Mouse (Mus musculus): Measurements from ENCODE around the gene Chpf2.

Gene Chpf2

DNA sequence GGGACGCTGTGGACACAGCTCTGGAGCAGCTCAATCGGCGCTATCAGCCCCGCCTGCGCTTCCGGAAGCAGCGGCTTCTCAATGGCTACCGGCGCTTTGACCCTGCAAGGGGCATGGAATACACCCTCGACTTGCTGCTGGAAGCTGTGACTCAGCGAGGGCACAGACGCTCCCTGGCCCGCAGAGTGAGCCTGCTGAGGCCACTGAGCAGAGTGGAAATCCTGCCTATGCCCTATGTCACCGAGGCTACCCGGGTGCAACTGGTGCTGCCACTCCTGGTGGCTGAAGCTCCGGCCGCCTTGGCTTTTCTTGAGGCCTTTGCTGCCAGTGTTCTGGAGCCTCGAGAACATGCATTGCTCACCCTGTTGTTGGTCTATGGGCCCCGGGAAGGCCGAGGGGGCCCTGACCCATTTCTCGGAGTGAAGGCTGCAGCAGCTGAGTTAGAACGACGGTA lies 4.8 kb downstream of the Chpf2 start:
- DNase-seq (ENCODE audit: low spot score): no peak

DNA sequence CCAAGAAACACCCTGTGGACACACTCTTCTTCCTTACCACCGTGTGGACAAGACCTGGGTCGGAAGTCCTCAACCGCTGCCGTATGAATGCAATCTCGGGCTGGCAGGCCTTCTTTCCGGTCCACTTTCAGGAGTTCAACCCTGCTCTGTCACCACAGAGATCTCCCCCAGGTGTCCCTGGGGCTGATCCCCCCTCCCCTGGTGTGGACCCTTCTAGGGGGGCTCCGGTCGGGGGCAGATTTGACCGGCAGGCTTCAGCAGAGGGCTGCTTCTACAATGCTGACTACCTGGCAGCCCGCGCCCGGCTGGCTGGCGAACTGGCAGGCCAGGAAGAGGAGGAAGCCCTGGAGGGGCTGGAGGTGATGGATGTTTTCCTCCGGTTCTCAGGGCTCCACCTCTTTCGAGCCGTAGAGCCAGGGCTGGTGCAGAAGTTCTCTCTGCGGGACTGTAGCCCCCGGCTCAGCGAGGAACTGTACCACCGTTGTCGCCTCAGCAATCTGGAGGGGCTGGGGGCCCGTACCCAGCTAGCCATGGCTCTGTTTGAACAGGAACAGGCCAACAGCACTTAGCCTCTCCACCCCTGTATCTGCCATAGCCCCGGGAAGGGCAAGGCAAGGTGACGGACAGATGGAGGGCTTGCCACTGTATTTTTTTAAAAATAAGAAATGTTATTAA lies 5.4 kb downstream of the Chpf2 start:
- DNase-seq (ENCODE audit: low spot score): no peak

DNA sequence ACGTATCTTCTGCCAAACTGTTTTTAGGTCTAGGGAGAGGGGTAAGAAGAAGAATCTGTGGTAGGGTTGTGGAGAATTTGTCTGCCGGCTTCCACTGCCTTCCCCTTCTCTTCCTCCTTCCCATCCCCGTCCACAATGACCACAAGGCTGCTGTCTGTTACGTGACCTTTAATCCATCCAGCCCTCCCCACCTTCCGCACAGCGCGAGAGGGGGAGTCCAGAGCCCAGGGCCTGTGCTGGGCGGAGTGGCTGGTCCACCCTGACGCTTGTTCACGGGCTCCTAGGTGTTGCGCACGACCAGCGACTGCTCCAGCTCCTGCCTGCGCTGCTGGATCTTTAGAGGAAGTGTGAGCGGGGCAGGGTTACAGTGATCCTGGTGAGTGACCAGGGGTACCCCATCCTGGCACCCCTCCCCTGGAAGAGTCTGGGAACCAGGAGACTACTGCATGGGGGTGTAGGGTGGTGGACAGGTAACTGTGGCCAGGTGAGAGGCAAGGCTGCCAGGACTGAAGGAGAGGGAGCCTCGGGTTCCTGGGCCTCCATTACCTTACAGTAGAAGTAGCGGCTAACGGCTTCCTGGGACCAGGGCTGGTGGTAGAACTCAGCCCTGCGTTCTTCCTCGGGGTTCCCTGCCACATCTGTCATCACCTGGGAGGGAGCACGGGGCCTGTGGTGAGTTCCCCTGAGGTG lies 6.1 kb downstream of the Chpf2 start:
- no peak for DNase-seq (ENCODE audit: low spot score)

DNA sequence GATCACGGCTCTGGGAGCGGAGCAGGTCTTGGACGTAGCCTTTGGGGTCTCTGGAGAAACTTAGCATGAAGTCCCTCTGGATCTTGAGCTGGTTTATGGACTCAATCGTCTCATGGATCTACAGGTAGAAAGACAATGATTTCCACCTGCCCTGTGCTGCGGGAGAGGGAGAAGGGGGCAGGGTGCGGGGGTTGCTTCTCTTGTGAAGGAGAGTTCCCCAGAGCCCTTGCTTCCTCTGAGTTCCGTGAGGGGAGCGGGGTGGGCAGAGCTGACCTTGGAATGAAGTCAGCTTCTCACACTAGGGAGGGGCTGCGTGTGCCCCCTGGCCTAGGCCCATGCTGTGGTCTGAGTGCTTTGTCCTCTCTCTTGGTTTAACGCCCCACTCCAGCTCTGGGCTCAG lies 6.7 kb downstream of the Chpf2 start:
- DNase-seq (ENCODE audit: low spot score): no peak

DNA sequence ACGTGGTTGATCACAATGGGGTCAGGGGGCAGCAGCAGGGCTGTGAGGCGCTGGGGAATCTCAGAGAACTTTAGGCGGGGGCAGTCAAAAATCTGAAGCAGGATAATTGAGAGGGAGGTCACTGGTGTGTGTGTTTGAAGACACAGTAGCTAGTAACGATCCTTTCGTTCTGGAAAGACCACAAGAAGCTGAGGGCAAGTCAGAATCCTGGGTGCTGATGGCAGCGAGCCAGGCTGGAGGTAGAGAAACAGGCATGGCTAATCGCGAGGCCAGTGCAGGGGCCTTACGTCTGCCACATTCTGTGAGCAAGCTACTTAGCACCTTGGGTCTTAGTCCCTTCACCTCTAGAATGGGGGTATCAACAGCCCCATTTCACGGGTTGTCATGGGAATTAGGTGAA lies 7.4 kb downstream of the Chpf2 start:
- no peak for DNase-seq (ENCODE audit: low spot score)

DNA sequence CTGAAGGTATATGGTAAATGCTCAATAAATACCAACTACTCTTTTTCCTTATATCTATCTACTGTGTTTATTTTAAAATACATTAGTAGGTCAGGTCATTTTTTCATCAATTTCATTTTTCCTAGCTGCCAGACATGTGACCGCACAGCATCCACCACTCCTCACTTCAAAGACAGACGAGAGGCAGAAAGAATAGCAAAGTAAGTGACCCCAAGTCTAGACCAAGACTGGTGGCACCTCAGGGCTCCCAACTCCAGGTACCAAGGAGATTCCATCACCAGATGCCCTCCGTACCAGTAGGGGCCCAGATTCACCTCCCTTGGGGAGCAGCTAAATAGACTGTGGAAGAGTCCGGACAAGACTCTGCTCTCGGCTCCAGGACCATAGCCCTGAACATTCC lies 7.8 kb downstream of the Chpf2 start:
- DNase-seq (ENCODE audit: low spot score): no peak

DNA sequence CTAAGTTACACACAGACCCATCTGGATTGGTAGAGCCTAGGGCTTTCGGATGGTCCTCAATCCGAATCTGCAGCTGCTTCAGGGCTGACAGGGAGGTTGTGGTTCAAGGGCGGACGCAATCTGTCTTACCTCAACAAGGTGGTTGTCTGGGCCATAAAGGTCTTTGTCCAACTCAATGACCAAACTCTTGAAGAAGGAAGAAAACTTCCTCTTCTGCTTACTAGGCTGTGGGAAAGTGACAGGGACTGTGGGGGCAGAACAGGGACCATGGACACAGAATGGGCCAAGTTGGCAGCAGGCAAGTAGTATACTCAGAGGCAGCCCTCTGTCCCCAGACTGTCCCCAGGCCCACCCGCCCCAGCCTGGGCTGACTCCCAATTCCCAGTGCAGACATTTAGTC lies 8.7 kb downstream of the Chpf2 start:
- DNase-seq (ENCODE audit: low spot score): no peak

DNA sequence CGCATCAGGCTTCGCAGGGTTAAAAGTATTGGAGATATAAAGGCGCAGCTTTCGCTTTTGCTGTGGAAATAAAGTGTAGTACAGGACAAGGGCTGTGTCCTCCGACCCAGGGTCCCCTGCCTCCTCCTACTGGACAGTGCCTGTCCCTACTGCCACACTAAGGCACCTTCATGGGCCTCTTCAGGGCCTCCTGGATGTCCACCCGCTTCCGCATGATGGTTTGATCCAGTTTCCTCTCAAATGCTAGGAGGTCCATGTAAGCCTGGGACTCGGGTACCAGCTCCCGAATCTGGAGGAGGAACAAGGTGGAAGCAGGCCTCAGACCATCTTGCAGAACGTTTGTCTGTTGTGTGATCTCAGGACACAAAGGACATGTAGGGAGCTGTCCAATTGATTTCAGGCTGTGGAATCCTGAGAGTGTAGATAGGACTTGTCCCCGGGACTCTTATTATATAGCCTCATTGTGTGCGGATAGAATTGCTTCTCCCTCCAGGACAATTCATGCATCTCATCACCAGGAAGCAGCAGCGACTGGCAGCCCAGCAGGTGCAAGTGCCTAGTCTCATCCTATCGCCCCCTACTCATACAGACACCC lies 9.3 kb downstream of the Chpf2 start:
- no peak for DNase-seq (ENCODE audit: low spot score)

DNA sequence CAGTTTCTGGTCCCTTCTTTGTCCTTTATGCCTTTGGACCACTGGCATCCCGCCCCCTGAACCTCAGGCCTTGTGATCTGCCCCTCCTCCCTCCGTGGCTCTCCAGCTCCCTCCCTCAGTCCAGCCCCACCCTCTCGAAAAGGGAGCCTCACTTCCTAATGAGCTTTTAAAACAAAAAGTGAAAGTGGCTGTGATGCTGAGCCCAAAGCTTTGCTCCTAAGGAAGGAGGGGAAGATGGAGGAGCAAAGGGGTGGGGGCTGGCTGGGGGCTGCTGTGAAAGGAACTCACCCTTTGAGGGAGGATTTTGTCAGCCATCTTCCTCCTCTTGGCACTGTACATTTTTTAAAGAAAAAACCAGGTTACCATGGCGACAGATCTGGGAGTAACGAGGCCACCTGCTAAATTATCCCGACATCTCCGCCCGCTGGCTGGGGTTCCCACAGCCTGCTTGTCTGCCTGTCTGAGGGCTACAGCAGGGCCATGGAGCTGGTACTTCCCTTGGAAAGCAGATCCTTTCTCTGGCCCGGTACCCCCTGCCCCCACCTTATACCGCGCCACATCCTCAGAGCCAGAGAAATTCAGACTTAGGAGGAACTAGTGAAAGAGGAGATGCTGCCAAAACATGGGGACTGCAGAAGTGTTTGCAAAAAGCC lies 10.1 kb downstream of the Chpf2 start:
- no peak for DNase-seq (ENCODE audit: low spot score)

DNA sequence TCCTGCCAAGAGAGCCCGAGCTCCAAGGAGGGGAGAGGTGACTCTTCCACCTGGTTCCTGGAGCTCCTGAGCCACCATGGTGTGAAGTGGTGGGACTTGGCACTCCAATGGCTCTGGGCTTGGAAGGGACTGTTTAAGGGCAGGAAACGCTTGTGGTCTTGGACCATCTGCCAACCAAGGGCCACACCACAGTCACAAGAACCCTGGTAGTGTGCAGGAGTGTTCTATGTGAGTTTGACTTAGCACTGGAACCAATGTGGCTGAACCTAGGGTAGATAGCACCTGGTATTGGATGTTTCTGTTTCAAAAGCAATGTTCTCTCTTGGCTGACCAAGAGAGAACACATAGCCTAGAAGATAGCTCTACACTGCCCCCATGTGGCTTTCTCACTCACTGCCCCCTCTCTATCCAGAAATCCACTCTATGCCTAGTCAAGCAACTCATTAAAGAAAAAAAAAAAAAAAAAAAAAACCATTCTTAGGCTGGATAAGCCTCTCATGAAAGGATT lies 10.7 kb downstream of the Chpf2 start:
- DNase-seq (ENCODE audit: low spot score): no peak

DNA sequence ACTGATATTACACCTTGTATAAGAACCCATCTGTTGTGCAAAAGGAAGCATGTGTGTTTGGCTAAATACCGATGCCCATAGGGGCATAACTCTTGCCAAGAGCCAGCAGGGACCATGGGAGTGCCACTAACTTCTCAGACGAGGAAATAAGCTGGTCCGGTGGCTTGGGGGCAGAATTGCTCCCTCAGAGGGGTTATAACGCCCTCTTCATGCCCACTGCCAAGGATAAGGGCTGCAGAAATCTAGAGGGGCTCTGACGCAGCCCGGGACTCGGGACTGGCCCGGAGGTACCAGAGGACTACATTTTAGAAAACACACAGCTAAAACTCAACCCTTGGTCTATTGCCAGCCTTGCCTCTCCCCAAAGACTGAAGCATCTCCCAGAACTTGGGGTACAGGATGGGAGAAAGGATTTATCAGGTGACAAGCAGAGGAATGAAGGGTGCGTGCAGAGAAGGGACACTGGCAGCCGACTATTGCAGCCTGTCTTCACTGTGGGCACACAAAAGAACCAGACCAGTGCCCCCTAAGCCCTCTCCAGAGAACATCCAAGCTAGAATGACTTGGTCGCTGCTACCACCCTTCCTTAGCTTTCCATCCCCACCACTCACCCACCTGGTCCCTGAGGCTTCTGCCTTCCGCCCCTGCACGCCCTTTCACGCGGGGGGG lies 11.5 kb downstream of the Chpf2 start:
- DNase-seq (ENCODE audit: low spot score): no peak

DNA sequence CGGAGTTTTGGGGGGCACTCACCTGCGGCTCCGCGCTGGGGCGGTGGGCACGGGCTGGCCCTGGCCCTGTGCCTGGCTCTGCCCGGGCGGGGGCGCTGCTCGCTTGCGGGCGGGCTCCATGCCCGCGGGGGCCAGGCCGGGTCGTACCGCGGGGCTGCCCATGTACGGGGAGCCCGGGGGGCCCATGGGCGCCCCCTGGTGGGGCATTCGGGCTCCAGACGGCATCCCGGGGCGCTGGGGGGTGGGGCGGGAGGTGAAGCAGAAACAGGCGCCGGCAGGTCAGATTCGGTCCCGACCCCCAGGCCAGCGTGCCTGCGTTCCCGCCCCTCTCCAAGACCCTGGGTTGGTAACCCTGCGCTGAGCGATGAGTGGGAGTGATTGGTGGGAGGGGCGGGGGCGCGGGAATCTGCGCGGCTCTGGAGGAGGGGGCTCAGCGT lies 12.0 kb downstream of the Chpf2 start:
- peak; percentile 73 for DNase-seq (ENCODE audit: low spot score)

DNA sequence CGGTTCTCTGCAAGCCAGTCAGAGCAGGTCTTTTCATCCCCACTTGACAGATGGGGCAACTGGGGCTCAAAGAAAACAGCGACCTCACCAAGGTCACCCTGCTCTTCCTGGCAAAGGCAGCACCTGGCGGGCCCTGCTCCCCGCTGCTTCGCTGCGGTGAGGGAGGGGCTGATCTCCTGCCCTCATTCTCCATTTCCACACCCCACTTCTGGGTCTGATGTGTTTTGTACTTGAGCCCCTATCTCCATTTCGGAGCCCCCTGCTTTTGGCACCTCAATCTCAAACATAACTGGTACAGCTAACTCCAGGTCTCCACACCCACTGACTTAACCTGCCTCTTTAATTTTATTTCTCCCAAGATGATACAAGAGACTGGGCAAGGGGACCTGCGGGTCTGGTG lies 12.6 kb downstream of the Chpf2 start:
- DNase-seq (ENCODE audit: low spot score): no peak

DNA sequence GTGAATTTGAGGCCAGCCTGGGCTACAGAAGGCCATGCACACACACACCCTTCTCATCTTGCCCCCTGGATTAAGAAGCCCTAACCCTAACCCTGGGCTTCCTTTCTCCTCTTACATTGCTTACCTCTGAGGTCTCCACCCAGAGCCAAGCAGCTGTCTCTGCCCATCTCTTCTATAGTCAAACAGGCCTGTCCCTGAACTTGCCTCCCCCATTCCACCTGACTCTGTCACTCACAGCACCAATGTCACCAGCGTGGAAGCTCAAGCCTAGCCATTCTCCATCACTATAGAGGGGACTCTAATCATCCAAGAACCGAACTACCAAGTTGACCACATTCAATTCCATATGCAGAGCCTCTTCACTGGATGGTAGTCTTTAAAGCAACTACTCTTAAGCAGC lies 13.7 kb downstream of the Chpf2 start:
- DNase-seq (ENCODE audit: low spot score): no peak

DNA sequence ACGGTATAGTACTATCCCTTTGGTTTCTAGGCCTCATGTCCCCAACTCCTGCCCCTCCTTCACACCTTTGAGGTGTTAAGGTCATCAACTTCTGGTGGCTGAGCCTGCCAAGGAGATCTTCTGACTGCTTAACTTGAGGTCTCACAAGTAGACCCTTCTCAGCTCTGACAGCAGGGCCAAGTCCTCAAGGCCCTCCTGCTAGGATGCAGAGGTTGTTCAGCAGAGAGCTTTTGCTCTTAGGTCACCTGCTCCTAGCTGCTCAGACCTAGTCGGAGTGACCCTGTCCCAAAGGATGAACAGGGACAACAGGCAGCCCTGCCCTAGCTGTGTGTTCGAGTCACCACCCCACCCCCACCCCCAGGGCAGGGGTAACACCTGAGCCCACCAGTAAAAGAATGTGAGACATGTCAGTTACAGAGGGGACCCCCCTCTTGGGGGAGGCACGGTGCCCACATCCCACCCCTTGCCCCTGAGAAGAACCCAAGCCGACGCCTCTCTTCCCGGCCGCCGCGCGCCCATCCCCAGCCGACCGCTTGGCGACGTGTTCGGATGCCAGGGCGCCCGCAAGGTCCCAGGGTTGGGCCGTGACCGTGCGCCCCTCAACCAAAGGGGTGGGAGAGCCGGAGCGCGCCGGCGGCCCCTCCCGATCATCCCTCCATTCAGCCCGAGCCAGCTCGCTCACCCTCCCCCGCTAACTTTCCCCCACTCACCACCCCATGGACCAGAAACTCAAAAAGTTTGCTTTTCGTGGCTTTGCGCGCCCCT lies 14.7 kb downstream of the Chpf2 start:
- DNase-seq (ENCODE audit: low spot score): no peak

DNA sequence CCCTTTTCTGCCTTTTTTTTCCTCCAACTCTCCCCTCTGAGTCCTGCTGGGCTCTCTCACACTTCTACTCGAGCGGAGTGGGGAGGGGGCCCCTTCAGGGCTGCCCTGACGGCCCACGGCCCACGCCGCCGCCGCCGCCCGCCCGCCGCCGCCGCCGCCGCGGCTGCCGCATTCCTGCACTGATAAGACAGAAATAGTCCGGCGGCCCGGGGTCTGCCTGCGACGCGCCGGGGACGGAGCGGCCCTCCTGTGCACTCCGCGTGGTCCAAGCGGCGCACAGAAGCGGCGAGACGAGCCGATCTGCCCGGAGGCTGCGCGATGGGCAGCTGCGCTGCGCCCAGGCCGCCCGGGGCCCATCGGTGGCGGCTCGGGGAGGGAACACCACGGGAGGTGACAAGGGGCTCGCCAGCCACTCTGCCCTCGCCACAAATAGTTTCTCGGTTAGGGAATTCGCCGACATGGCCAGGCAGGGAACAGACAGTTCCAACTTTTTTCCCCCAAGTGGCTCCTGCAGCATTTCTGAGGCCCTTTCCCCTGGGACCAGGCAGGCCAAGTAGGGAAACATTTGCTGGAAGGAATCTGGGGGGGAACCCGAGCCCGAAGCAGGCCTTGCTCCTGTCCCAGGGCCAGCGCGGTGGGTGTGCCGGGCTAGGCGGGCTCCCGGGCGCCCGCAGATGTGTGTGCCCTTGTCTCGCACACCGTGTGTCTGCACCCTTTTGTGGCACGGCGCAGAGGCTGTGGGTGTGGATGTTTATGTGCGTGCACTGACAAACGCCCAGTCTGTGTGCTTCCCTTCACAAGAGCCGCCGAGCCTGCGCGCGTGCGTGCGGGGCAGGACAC lies 15.6 kb downstream of the Chpf2 start:
- DNase-seq (ENCODE audit: low spot score): peak; percentile 81

DNA sequence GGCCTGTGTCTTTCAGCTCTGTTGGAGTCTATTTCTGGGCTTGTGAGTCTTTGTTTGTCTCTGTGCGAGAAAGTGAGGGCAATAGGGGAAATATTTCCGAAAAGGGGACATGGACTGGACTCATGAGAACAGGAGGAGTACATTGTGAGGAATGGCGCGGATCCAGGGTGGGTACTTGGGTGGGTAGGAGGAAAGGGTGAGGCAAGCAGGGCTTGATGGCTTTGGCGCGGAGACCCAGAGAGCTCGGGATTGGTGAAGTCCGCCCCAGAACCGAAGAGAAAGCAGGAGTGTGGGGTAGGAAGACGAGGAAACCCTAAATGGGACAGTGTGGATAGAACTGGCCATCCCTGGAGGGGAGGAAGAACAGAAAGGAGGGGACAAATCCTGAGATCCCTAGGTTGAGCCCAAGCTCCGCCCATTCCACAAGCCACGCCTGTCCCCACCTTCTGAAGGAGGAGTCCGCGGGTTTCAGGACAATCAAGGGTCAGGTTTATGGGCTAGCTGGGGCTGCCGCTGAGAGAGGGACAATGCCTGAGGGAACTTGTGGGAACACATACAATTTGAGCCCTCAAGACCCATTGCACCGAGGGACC lies 16.3 kb downstream of the Chpf2 start:
- peak; percentile 83 for DNase-seq (ENCODE audit: low spot score)

DNA sequence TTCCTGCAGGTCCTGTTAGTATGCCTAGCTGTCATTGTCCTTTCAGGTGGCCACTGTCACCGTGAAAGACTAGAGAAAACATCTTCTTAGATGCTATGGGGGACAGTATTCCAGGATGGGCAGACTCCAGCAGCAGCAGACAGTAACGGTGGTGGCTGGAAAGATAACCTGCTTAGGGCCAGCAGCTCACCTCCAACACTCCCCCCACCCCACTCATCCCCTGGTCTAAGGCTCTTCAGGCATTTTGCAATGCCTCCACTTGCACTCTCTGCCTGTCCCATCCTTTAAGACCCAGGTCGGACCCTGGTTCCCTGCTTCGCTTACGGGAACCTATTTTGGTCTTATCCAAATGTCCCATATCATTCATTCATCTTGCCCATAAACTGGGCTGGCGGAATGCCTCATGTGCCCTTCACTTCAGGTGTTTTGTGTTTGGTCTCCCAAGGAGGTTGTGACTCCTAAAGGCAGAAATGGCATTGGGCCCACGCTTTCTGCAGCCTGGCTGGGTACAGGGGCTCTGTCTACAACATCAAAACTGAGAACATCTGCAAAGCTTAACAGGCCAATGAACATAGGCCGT lies 17.0 kb downstream of the Chpf2 start:
- DNase-seq (ENCODE audit: low spot score): no peak

DNA sequence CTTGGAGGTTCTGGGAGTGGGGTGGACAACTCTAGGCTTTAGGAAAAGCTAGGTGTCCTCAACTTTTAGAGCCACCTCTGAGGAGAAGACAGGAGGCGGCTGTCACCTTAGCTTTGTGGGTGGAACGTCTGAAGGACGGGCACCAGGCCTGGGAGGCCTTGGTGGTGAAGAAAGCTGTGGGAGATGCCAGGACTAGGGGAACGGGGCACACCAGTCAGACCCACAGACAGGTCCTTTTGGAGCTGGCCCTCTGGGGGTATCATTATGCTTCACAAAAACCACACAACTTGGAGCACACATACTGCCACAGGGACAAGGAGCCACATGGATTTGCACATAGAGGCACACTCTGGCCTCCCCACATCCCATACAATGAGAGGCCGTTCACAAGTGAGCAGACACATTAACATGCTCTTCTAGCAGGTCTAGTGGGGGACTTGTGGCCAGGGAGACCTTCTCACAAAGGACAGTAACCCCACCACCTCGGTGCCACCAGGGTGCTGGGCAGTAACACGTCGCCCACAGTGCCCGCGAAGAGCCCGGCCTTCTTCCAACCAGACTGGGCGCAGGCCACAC lies 17.6 kb downstream of the Chpf2 start:
- DNase-seq (ENCODE audit: low spot score): no peak

All from testis, postnatal 14 days (tissue).